Mouse (Mus musculus) embryo, embryonic 11 days (tissue): ENCODE measurements at regions not wholly inside any gene's neighbourhood (a gene's known extent, or its start where the extent isn't known, plus 50 kb on each side); places are given as distances from the start of the nearest gene placed in this dataset.

Experiments used
- DNase-seq: peaks from one replicate; pipeline ENCODE4 v3.0.0-alpha.2; 2015

GRCm38 (mm10) chr12:94755754-94756153 lies 936.3 kb upstream of the Flrt2 start:
- DNase-seq, result no peak

DNA sequence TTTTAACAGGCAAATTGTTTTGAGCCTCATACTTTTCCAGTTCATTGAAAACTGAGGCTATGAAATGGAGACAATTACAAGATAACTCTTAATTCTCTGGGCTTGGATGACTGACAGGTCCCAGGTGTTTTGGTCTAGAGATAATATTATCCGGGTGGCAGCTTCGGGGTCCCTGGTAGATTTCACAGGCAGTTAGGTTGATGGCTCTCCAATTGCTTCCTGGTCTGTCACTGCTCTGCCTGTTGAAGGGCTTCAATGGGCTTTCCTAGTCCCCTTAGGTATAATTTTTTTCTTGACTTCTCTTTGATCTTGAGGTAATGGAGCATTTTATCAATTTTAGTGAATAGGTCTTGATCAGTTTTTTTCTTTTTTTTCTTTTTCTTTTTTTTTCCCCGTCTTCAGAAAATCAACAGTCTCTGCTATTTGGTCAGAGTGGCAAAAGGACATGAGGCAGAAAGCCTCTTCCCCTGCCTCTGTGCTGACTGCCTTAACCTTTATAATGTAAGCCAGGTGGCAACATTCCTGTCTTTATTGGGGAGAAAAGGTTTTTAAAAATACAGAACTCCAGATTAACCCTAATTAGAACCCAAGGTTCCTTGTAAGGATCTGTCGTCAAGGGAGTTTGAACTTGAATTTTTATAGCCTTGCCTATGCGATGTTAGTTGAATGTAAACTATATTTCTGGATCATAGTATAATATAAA lies 896.0 kb upstream of the Flrt2 start:
- peak; percentile 60 for DNase-seq

- peak; percentile 11 for DNase-seq
Observed at GRCm38 (mm10) chr12:94804692-94805091, 887.3 kb upstream of the Flrt2 start.

DNA sequence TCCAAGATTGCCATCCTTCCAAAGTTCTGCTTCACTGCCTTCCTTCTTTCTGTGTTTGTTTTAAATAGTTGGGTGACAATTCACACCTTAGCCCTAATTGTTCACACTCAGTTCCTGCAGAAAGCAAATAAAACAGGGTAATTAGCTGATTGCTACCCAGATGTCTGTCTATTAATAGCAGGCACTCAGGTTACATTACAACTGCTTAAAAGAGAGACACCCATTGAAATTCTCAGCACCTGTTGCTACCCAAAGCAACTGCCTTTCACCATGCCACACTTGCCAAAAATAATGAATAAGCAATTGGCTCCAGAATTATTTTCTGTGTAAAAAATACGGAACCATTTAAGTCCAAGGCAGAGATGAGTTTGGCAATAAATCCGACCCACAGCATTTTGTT lies 860.6 kb upstream of the Flrt2 start:
- no peak for DNase-seq

DNA sequence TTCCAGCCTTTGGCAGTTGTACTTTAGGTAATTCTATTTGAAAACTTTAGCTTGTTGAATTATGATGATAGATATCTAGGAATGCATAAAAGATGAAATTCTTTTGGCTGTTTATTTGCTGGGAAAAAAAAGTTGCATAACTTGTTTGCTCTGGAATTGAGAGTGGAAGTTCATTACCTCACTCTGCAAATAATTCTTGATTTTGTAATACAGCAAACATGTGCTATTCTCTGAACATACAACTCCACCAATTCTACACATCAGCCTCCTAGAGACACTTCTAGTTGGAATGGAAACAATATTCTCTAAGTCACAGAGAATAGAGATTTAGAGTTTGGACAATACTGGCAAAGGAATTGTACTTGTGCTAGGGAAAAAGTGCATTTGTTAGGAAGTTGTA lies 829.3 kb upstream of the Flrt2 start:
- DNase-seq, result no peak

- no peak for DNase-seq
Observed at GRCm38 (mm10) chr12:94910816-94911215, 781.2 kb upstream of the Flrt2 start.

DNA sequence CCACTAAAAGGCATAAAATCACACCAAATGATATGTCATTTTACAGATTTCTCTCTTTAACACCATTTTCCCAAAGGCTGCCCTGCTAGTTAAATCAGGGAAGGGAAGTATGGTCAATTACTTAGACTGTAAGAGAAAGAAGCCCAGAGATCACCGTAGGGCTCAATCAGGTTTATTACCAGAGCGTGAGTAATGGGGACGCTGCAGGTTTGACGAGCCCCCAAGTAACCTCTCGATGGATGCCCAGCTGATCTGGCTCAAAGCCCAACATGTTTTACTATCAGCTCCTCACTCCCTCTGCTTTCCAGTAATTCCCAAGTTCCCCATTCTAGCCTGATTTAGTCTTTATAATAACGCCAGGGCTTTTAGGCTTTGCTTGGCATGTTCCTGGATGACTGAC lies 749.0 kb upstream of the Flrt2 start:
- peak; percentile 17 for DNase-seq
